Mouse (Mus musculus): Measurements from ENCODE around the gene Nebl.

Nebl gene

GRCm38 (mm10) chr2:17649728-17650127 is 81.5 kb downstream of the Nebl start:
- in situ Hi-C loops (cut with MboI; ENCODE audit: low pct_unique_long_range_greater_than_20kb in 1 of 2, low sequenced_read_pairs in 2 of 2, unreplicated experiment in 1 of 2), result loop anchor here (10.0 kb wide), 2 partner anchors 165 to 185 kb away; no protein-coding TSS in a partner anchor

GRCm38 (mm10) chr2:17644282-17645262 is 86.7 kb downstream of the Nebl start:
- in situ Hi-C loops (cut with MboI; ENCODE audit: low pct_unique_long_range_greater_than_20kb in 1 of 2, low sequenced_read_pairs in 2 of 2, unreplicated experiment in 1 of 2), result loop anchor here (10.0 kb wide), 2 partner anchors 170 to 190 kb away; no protein-coding TSS in a partner anchor

- in situ Hi-C loops (cut with MboI; ENCODE audit: low pct_unique_long_range_greater_than_20kb in 1 of 2, low sequenced_read_pairs in 2 of 2, unreplicated experiment in 1 of 2), result loop anchor here (10.0 kb wide), 2 partner anchors 171 to 191 kb away; no protein-coding TSS in a partner anchor
Measured at GRCm38 (mm10) chr2:17643869-17644268, 87.4 kb downstream of the Nebl start.

DNA sequence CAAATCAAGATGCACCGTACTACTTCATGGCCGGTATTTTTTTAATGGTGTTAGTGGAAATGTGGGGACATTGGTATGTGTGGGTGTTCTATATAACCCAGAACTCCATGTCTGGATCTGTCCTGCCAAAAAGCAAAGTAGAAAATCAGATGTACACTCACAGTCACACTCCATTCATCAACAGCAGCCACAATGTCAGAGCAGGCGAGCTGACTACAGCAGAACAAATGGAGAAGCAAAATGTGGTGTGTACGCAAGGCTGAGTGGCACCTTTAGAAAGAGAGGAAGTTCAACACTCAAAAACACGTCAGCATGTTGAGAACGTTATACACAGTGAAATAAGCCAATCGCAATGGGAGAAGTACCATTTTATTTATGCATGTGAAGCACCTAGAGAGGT is 88.5 kb downstream of the Nebl start:
- in situ Hi-C loops (cut with MboI; ENCODE audit: low pct_unique_long_range_greater_than_20kb in 1 of 2, low sequenced_read_pairs in 2 of 2, unreplicated experiment in 1 of 2), result loop anchor here (10.0 kb wide), 2 partner anchors 172 to 192 kb away; no protein-coding TSS in a partner anchor

DNA sequence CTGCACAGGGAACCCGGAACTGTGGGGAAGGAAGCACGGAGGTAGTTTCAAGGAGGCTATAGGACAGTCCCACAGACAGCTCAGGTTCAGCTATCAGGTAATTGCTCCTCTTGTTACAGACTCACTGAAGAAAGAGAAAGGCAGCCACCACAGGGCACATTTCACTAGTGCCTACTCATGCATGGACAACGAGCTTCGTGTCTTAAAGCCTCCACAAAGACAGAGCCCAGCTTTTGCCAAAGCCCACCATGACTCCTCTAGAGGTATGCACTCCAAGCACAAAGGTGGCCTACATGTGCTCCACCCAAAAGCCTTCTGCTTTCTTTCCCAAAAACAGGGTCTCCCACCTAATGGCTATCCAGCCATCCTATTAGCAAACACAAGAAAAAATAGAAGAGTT is 90.4 kb downstream of the Nebl start:
- in situ Hi-C loops (cut with MboI; ENCODE audit: low pct_unique_long_range_greater_than_20kb in 1 of 2, low sequenced_read_pairs in 2 of 2, unreplicated experiment in 1 of 2), result loop anchor here (10.0 kb wide), 2 partner anchors 174 to 194 kb away; no protein-coding TSS in a partner anchor

DNA sequence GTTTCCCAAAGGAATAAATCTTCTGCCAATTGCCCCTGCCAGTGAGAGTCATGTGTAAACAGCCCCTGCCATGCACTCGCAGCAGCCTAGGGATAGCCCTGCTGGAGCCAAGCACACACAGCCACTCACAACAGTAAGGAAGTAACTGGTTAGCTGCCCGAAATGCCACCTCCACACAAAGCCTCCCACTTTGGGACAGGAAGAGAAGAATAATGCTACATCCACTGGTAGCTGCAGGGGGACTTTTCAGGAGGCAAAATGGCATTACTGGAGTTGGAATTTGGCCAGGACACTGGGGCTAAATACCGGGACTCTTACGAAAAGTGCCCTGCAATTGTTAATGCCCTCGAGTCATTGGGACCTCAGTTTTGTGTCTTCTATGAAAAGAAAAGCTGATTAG is 92.6 kb downstream of the Nebl start:
- in situ Hi-C loops (cut with MboI; ENCODE audit: low pct_unique_long_range_greater_than_20kb in 1 of 2, low sequenced_read_pairs in 2 of 2, unreplicated experiment in 1 of 2), result no loop called here

DNA sequence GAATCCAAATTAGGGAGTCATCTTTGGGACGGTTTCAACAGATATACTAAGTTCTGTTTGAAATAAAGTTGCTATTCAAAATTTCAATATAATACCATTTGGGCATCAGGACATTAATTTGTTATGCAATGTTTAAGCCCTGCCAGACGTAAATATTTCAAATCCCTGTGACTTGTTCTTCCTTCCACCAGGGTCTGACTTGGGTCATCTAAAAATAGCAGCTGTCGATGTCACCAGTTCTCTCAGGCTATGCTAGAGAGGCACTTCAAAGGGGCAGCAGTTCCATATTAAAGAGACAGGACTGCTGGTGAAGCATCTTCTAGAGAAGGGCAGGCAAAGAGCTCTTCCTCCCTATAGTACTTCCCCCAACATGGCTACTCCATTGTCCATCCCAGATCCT is 107.3 kb downstream of the Nebl start:
- in situ Hi-C loops (cut with MboI; ENCODE audit: low pct_unique_long_range_greater_than_20kb in 1 of 2, low sequenced_read_pairs in 2 of 2, unreplicated experiment in 1 of 2), result no loop called here

GRCm38 (mm10) chr2:17610259-17610658 is 121.0 kb downstream of the Nebl start:
- in situ Hi-C loops (cut with MboI; ENCODE audit: low pct_unique_long_range_greater_than_20kb in 1 of 2, low sequenced_read_pairs in 2 of 2, unreplicated experiment in 1 of 2), result no loop called here

- in situ Hi-C loops (cut with MboI; ENCODE audit: low pct_unique_long_range_greater_than_20kb in 1 of 2, low sequenced_read_pairs in 2 of 2, unreplicated experiment in 1 of 2), result no loop called here
Measured at GRCm38 (mm10) chr2:17603573-17603972, 127.7 kb downstream of the Nebl start.

- in situ Hi-C loops (cut with MboI; ENCODE audit: low pct_unique_long_range_greater_than_20kb in 1 of 2, low sequenced_read_pairs in 2 of 2, unreplicated experiment in 1 of 2), result no loop called here
Measured at GRCm38 (mm10) chr2:17600652-17601051, 130.6 kb downstream of the Nebl start.

GRCm38 (mm10) chr2:17599860-17600259 is 131.4 kb downstream of the Nebl start:
- in situ Hi-C loops (cut with MboI; ENCODE audit: low pct_unique_long_range_greater_than_20kb in 1 of 2, low sequenced_read_pairs in 2 of 2, unreplicated experiment in 1 of 2), result no loop called here

DNA sequence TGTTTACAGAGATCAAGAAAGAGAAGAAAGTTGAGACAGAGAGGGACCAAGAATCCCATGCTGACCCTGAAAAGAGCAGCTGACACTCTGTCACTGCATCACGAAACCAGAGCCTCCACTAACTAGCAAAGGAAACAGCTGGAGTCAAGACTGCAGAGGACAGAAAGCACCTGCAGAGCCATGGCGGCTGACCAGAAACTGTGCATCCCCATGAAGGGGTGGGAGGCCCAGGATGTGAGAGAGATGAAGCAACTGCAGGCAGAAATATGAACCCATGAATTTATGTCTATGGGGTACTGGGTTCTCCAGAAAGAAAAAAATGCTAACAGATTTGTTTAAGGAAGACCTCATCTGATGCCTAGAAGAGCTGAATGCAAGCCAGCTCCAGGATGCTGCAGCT is 133.3 kb downstream of the Nebl start:
- in situ Hi-C loops (cut with MboI; ENCODE audit: low pct_unique_long_range_greater_than_20kb in 1 of 2, low sequenced_read_pairs in 2 of 2, unreplicated experiment in 1 of 2), result no loop called here

DNA sequence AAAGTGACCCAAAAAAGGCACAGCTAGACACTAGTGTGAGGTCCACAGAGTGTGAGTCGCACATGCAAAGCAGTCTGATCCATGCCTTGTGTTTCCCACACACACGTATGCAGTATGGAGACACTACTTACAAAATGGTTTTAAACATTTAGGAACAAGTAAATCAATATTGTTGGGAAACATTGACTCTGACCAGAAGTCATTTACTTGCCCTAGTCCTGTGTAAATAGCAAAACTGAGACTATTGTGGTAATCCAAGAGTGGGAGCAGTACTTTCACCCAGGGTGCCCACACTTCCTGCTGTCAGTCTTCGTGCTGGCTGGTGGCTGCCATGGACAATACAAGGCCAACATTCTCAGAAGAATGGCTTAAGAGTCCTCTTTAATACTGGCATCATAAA is 141.6 kb downstream of the Nebl start:
- in situ Hi-C loops (cut with MboI; ENCODE audit: low pct_unique_long_range_greater_than_20kb in 1 of 2, low sequenced_read_pairs in 2 of 2, unreplicated experiment in 1 of 2), result no loop called here

DNA sequence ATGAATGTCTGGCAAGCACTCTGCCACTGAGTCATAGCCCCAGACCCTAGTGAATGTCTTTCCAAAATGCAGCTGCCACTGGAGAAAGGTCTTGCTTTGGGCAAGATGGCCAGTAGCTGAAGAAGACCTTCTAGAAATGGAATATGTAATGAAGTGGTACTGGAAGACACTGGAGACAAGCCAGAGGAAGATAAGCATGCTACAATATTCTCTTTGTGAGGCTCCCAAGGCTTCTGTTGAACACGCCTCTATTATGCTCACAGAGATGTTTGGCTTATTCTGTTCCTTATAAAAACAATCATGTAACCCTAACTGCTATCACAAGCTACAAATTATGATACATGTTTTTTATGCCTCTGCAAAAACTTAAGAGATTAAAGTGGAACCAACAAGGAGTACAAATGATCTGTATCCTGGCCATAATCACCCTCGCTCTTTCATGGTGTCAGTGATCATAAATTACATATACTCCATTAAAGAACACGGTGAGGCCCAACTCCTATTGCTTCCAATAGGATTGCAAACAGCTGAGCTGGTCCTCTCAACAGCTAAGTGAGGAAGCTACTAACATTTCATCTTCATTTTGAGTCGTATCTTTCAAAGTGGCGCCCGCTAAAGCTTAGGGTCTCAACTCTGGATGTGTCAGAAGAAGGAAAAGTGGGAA is 145.8 kb downstream of the Nebl start:
- in situ Hi-C loops (cut with MboI; ENCODE audit: low pct_unique_long_range_greater_than_20kb in 1 of 2, low sequenced_read_pairs in 2 of 2, unreplicated experiment in 1 of 2), result no loop called here

- in situ Hi-C loops (cut with MboI; ENCODE audit: low pct_unique_long_range_greater_than_20kb in 1 of 2, low sequenced_read_pairs in 2 of 2, unreplicated experiment in 1 of 2), result no loop called here
Measured at GRCm38 (mm10) chr2:17575648-17576047, 155.6 kb downstream of the Nebl start.

GRCm38 (mm10) chr2:17571716-17572115 is 159.5 kb downstream of the Nebl start:
- in situ Hi-C loops (cut with MboI; ENCODE audit: low pct_unique_long_range_greater_than_20kb in 1 of 2, low sequenced_read_pairs in 2 of 2, unreplicated experiment in 1 of 2), result no loop called here

GRCm38 (mm10) chr2:17558889-17559742 is 172.1 kb downstream of the Nebl start:
- in situ Hi-C loops (cut with MboI; ENCODE audit: low pct_unique_long_range_greater_than_20kb in 1 of 2, low sequenced_read_pairs in 2 of 2, unreplicated experiment in 1 of 2), result no loop called here

DNA sequence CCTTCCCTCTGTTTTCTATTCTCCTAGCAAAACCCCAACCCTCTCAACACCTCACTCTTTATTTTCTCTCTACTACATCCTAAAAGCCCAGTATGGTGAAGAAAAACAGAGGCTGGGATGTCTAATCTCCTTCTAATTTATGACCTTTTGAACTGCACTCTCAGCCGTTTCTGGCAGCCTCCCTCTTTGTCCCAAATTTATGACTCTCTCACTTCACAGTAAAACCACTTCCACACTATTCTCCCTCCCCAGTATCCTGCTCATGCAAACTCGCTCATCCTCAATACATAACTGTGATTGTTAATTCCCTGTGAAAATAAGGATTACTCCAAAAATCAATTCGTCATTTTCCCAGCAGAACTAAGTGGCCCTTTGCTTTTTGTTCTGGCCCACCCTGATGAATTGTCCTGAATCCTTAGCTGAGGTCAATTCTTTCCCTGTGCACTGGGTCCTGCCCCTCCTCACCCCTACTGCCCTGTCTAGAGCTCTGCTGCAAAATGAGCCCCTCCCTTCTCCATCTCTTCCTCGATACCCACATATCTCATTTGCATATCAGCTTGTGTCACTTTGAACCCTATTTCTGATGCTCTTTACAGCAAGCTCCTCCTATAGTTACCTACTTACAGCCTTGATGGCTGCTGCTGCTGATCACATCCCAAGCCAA is 181.2 kb downstream of the Nebl start:
- in situ Hi-C loops (cut with MboI; ENCODE audit: low pct_unique_long_range_greater_than_20kb in 1 of 2, low sequenced_read_pairs in 2 of 2, unreplicated experiment in 1 of 2), result no loop called here

Data from mouse embryonic stem cell (cell line).